Mouse (Mus musculus): ENCODE data around the gene Smyd3.

Gene Smyd3

GRCm38 (mm10) chr1:179003406-179004132, 514.3 kb downstream of the Smyd3 start:
- DNase-seq: no peak

- no peak for DNase-seq
Observed at GRCm38 (mm10) chr1:178999876-179000528, 517.8 kb downstream of the Smyd3 start.

- DNase-seq: no peak
Observed at GRCm38 (mm10) chr1:178997870-178998269, 520.0 kb downstream of the Smyd3 start.

DNA sequence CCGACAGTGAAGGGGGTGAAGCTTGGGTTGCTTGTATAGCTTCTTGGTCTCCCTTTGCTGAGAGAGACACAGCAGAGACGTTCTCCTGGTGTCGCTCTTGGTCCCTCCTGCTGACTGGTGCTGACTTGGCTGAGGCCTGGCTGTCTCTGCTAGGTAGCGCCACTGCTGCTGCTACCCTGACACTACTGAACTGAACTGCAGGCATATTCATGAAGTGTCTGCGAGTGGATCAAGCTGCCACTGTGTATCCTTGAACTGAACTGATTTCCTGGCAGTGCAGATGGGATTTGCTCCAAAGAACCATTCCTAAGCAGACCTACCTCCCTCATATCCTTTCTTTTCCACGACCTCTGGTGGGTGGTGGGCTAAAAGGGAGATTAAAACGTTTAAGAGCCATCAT, 523.6 kb downstream of the Smyd3 start:
- no peak for DNase-seq

- no peak for DNase-seq
Observed at GRCm38 (mm10) chr1:178992503-178992902, 525.3 kb downstream of the Smyd3 start.

DNA sequence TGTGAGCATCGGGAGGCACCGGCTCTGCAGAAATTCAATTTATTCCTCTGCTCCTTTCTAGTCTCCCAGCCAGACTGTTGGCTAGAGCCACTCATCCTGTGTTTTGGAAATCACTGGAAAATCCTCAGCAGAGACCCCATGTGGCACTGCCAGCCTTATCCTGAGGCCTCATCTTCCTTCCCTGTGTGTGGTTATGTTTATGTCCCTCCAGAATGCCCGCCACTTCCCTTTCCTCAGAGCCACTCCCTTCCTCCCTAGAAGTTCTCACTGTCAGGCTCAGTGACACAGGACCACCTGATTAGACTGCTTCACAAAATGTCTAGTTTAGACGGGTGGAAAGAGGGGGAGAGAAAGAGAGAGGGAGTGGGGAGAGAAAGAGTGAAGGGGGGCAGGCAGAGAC, 526.4 kb downstream of the Smyd3 start:
- no peak for DNase-seq

DNA sequence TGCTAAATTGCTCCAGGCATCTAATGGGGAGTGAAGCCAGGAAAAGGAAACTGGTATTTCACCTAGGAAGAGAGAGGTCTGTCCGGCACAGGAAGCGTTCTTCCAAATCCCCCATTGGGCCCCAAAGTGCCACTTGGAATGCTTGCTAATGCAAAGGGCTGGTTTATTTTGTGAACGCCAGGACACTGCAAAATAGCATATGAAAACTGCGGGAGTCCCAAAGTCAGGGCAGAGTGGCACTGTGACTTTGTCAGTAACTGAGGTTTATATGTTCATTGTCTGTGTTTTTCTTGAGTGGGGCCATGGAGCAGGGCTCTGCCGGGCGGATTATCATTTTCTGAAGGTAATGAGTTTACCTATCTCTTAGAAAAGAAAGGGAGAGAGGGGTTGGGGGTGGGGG, 526.8 kb downstream of the Smyd3 start:
- no peak for DNase-seq

GRCm38 (mm10) chr1:178989485-178989884, 528.4 kb downstream of the Smyd3 start:
- no peak for DNase-seq

DNA sequence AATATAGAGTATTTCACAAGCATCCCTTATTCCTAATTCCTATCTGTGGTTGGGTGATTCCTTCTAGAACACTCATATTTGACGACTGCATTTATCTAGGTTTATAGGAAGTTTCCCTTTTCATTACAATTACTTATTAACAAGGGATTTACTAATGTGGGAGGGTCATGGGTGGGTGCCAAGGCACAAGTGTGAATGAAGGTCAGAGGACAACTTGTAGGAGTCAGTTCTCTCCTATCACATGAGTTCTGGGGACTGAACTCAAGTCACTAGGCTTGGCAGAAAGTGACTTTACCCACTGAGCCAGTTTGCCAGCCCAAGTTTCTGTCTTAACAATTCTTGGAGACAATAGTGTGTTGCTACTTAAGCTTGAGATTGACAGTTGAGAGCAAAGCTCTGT, 529.7 kb downstream of the Smyd3 start:
- no peak for DNase-seq

DNA sequence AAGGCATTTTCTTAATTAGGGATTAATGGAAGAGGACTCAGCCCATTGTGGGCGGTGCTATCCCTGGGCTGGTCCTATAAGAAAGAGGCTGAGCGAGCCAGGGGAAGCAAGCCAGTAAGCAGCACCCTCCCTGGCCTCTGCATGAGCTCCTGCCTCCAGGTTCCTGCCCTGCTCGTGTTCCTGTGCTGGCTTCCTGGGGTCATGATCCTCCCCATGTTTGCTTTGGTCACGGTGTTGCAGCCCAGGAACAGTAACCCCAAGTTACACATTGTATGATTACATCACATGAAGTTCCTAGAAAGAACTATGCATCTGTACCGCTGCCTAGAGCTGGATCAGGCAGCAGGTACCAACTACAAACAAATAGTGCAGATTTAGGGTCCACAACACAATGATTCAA, 536.2 kb downstream of the Smyd3 start:
- no peak for DNase-seq

GRCm38 (mm10) chr1:178980185-178980584, 537.7 kb downstream of the Smyd3 start:
- no peak for DNase-seq

DNA sequence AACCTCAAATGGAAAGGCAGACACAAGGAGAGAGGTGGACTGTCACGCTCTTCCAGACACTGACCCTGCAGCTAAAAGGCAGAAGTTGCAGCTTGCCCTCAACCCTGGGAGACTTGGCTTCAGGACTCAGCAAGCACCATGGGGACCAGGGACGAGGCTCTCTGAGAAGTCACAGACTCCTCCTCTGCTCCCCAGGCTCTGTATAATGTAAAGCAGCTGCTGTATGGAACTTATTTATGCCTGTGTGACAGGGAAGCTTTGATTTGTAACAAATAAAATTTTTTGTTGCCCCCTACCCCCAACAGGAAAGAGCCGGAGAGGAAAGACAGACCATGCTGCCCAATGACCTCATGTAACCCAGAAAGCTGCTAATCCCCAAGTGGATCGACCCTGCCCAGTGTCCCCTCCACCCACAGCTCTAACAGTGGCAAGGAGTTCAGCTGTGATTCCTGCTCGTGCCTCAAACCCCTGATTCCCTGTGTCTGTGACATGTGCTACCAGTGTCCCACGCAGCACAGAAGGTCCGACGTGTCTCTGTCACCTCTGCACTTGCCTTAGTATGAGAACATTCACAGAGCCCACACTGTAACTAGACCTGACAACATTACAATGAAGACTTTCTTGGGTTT, 539.1 kb downstream of the Smyd3 start:
- no peak for DNase-seq

GRCm38 (mm10) chr1:178972055-178972454, 545.8 kb downstream of the Smyd3 start:
- DNase-seq: no peak

DNA sequence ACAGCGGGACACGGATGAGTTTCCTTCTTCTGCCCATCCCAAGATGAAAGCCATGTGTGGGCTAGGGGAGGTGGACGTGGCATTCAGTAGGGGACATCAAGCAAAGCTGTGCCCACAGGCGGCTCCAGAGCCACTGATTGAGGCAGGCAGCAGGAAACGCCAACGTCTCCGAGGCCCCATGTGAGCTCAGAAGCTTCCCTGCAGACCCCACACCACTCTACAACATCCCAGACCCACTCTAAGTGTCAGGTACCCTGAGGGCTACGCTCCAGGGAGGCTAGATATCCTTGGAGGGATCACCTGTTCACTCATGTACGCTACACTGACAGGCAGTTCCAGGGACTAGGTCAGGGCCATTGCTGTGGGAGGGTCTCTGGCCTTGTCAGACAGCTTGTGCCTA, 556.2 kb downstream of the Smyd3 start:
- no peak for DNase-seq

- DNase-seq: peak; percentile 65
Observed at GRCm38 (mm10) chr1:178960015-178960559, 557.8 kb downstream of the Smyd3 start.

GRCm38 (mm10) chr1:178958641-178959040, 559.2 kb downstream of the Smyd3 start:
- DNase-seq: no peak

GRCm38 (mm10) chr1:178952910-178953309, 564.9 kb downstream of the Smyd3 start:
- DNase-seq: no peak

- DNase-seq: no peak
Observed at GRCm38 (mm10) chr1:178942251-178942963, 575.4 kb downstream of the Smyd3 start.

- DNase-seq: no peak
Observed at GRCm38 (mm10) chr1:178940353-178940752, 577.5 kb downstream of the Smyd3 start.

- DNase-seq: no peak
Observed at GRCm38 (mm10) chr1:178936976-178937375, 580.9 kb downstream of the Smyd3 start.

DNA sequence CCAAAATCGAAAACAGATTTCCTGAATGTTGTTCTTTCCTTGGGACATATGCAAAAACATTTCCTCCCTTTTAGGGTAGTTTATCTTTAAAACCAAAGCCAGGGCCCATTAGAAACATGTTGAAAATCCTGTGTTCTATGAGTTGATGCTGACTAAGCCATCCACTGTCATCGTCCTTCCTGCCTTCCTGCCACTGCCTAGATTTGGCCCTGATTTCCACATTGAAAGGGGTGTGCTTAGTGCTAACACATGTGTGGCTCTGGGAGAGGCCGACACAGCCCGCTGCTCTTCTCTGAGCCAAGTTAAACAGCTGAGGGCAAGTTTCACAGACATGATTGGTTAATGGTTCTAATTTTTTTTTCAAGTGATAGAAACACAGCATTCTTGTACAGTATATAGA, 581.4 kb downstream of the Smyd3 start:
- no peak for DNase-seq

- DNase-seq: no peak
Observed at GRCm38 (mm10) chr1:178933953-178934637, 583.7 kb downstream of the Smyd3 start.

DNA sequence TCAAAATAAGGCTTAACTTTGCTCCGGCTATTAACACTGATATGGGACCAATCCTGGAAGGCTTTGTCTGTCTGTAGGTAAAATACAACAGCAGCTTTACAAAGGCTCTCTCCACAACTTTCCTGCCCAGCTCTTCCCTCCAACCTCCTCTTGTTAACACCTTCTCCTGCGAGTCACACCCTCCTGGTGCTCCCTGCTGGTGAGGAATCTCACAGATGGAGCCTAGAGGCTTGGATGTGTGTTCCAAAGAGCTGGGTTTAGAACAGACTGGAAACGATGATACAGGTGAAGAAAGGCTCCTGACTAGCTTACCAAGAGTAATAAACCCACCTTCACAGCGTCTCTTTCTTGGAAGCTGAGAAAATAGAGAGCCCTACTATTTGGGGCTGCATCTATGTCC, 588.3 kb downstream of the Smyd3 start:
- no peak for DNase-seq

Data from thymus, postnatal 14 days (tissue).